Mouse (Mus musculus): ENCODE results near the gene Smok2b. TPM values are rescaled to one million over a fixed set of nuclear protein-coding genes. Genes with fewer than 3 reads are reported as not detected.
"Not testable (repeated sequence)": the region's sequence is repeated elsewhere in the genome, so short reads cannot be mapped to it uniquely, and the experiment has no call there.

Smok2b gene
- total RNA-seq, 2 experiments from 2014 or later = not detected

GRCm38 (mm10) chr17:13221921-13222320 lies 8.1 kb upstream of the Smok2b start:
- not testable (repeated sequence) for DNase-seq

GRCm38 (mm10) chr17:13239461-13239860 lies 9.4 kb downstream of the Smok2b start:
- intact Hi-C loops (cut with DNase I); DNase-seq: not testable (repeated sequence)

More at GRCm38 (mm10) chr17:13221921-13222320, 8.1 kb upstream of the Smok2b start:
- intact Hi-C loops (cut with DNase I) = not testable (repeated sequence)

- intact Hi-C loops (cut with DNase I) = not testable (repeated sequence)
- DNase-seq = peak in 1 of 2 experiments; percentile 10
Observed at GRCm38 (mm10) chr17:13240807-13241727, 11.0 kb downstream of the Smok2b start.

GRCm38 (mm10) chr17:13254786-13255185 lies 24.7 kb downstream of the Smok2b start:
- intact Hi-C loops (cut with DNase I); DNase-seq: not testable (repeated sequence)

Other genes with a start within 250 kb of the Smok2b start
- gene Wtap, start 236.1 kb upstream of the Smok2b start, total RNA-seq (2021) = 10 to 100 TPM; 22.4 to 25.6 TPM
- 100 to 1,000 TPM; 433 to 444 TPM for gene Sod2, start 223.4 kb upstream of the Smok2b start, total RNA-seq (2021)
- gene Gpr31b, start 178.0 kb upstream of the Smok2b start, total RNA-seq (2021) = not detected
- gene Tcp10b, start 169.2 kb upstream of the Smok2b start, total RNA-seq (2021) = under 1 TPM; 0.32 to 0.74 TPM
- not detected for gene Unc93a, start 98.4 kb upstream of the Smok2b start, total RNA-seq (2021)
- not detected for gene Smok2a, start 9.1 kb upstream of the Smok2b start, total RNA-seq (2021)
- gene Tcp10c, start 124.3 kb downstream of the Smok2b start, total RNA-seq (2021) = not detected

All from gastrocnemius, postnatal 36 days (tissue).